Mouse (Mus musculus) thymus, adult 2 months (tissue): ENCODE measurements around the gene Fbxo31. TPM values are rescaled to one million over a fixed set of nuclear protein-coding genes. Genes with fewer than 3 reads are reported as not detected.

ENCODE experiments used
- DNase-seq: peaks from one replicate; pipeline ENCODE4 v3.0.0; 2021
- H3K27ac ChIP-seq: fragments of 200-500 bp; 2 replicates; pipeline ENCODE4 v1.5.1; 2012; ENCODE audit warnings: low read length, control low read depth; ENCODE audit not compliant: control insufficient read depth, insufficient read depth
- H3K27me3 ChIP-seq: fragments of 200-500 bp; 2 replicates; pipeline ENCODE4 v1.6.1; 2012; ENCODE audit warnings: mild to moderate bottlenecking, low read length, moderate library complexity, mixed read lengths; ENCODE audit not compliant: control insufficient read depth, insufficient read depth
- H3K36me3 ChIP-seq: fragments of 200-500 bp; 2 replicates; pipeline ENCODE4 v1.6.1; 2012; ENCODE audit warnings: mild to moderate bottlenecking, low read length, moderate library complexity; ENCODE audit not compliant: control insufficient read depth, insufficient read depth
- H3K4me1 ChIP-seq: fragments of 200-500 bp; replicated peaks from 2 replicates; pipeline ENCODE4 v1.6.1; 2012; ENCODE audit warnings: low read length; ENCODE audit not compliant: control insufficient read depth, insufficient read depth
- H3K4me3 ChIP-seq: fragments of 200-500 bp; 2 replicates; pipeline ENCODE4 v1.5.1; 2012; ENCODE audit warnings: mild to moderate bottlenecking, low read length, control low read depth, moderate library complexity; ENCODE audit not compliant: control insufficient read depth, insufficient read depth
- CTCF ChIP-seq: fragments of 200-500 bp; IDR thresholded peaks from 2 replicates; pipeline ENCODE4 v1.5.1; 2012; ENCODE audit warnings: mild to moderate bottlenecking, control low read depth, low read length, moderate library complexity, borderline replicate concordance; ENCODE audit not compliant: control insufficient read depth, poor library complexity, insufficient read depth; ENCODE audit errors: extremely low read depth
- POLR2A ChIP-seq: fragments of 200-500 bp; IDR thresholded peaks from 2 replicates; pipeline ENCODE4 v1.6.1; 2012; ENCODE audit warnings: mild to moderate bottlenecking, low read length, control low read depth, moderate library complexity; ENCODE audit not compliant: control insufficient read depth, poor library complexity, insufficient read depth; ENCODE audit errors: extremely low read depth
- WGBS: fragments of 180-500 bp; shearing (Covaris S2); methylation state at CpG from one replicate; pipeline ENCODE4 v1.1.7; 2018; 5-methylcytosine and 5-hydroxymethylcytosine counted together
- polyA plus RNA-seq: library from polyadenylated mRNA; depleted of rRNA; stranded (reverse); fragments of >200 nt; gene quantifications from 2 replicates; pipeline ENCODE4 v1.2.3, GENCODE M21; 2012

The Fbxo31 gene
- polyA plus RNA-seq, 1 experiment, result 39.8 TPM

DNA sequence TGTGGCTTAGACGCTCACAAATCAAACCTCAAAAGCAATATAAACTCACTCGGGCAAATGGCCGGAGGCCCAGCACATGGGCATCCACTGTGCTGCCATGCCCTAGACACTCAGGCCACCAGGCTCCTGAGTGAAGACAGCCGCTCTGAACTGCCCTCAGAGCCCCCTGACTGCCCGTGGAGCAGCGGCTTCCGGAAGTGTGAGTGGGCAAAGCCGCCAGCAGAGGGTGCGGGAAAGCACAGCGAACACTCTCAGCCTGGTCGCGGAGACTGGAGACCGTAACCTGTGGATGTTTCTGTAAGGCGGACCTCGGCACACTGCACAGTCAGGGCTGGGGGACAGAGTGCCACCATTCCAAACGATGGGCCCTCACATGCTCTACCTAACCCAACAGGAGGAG, 20.1 kb downstream of the Fbxo31 start:
- TF ChIP-seq POLR2A, result no peak
- TF ChIP-seq CTCF, result no peak
- Histone ChIP-seq H3K4me1 (no peaks in the 10 kb centered on the region), H3K36me3 (no peaks in the 10 kb centered on the region; the same call in 1 of the 2 replicates), H3K27ac (no peak overlapping the region), H3K27me3 (no peaks in the 10 kb centered on the region), H3K4me3 (no peak overlapping the region)
- DNase-seq, result no peak
- WGBS, result 94% methylated on average over 16 of the region's 16 CpGs

DNA sequence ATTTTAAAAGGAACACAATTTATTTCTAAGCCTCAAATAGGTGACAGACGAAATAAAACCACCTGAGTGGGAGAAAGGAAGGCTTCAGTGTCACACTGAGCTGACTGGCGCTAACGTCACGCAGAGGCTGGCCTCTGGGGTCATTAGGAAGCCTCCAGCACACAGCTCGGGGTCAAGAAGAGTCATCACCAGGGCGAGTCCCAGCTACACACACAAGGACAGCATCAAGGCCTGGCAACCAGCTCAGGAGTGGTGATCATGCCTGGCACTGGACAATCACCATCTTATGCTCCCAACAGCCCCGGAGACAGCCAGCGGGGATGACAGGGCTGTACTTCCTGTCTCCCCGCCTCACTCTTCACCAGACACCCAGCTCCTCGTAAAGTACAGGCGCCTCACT, 20.9 kb downstream of the Fbxo31 start:
- Histone ChIP-seq H3K4me1 (no peaks in the 10 kb centered on the region), H3K36me3 (no peaks in the 10 kb centered on the region; the same call in 1 of the 2 replicates), H3K27me3 (no peaks in the 10 kb centered on the region), H3K27ac (no peak overlapping the region), H3K4me3 (no peak overlapping the region)
- WGBS, result 97% methylated on average over 11 of the region's 11 CpGs
- TF ChIP-seq POLR2A (no peak), CTCF (no peak)
- DNase-seq, result no peak

DNA sequence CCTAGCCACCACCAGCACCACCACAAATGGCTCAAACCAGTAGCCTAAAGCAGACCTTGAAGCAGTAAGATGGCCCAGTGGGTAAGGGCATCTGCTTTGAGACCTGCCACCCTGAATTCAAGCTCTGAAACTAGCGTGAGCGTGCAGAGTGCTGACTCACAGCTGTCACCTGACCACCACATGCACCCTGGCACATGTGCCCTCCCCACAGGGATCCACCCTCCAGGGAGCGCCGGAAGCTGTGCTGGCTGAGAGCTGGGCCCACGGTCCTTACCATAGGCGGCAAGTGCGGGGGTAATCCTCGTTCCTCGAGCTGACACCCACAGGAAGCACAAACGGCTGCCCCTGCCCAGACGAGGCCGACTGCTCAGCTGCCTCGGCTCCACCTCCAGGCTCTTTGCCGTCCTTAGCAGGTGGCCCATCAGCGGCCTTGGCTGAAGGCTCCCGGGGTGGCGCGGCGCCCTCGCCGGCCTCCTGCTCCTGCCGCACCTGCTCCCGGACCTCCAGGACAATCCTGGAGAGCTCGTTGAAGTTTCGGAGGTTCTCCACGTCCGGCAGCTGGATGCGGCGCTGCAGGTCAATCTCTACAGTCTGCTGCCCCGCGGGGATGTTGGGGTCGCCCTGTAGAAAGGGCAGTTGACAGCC, 24.7 kb downstream of the Fbxo31 start:
- no peak for DNase-seq
- no peak overlapping the region for H3K27ac ChIP-seq
- no peak overlapping the region for H3K4me3 ChIP-seq
- no peaks in the 10 kb centered on the region for H3K4me1 ChIP-seq
- 96% methylated on average over 32 of the region's 32 CpGs for WGBS
- H3K36me3 ChIP-seq, result peaks cover 6% of the 10 kb centered on the region
- TF ChIP-seq POLR2A (no peak), CTCF (no peak)
- H3K27me3 ChIP-seq, result no peaks in the 10 kb centered on the region

DNA sequence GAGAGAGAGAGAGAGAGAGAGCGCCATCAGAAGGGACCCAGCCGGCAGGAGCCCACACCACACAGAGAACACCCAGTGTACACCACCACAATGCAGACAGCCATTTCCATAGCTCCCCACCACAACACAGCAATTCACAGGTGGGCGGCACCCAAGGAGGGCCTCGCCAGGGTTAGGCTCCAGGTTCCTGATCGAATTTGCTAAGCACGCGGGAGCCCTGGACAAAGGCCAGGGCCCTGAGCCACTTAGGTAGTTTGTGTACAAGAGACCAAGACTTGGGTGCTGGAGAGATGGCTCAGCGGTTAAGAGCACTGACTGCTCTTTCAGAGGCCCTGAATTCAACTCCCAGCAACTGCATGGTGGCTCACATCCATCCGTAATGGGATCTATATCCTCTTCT, 26.1 kb downstream of the Fbxo31 start:
- Histone ChIP-seq H3K4me3 (no peak overlapping the region), H3K36me3 (peaks cover 6% of the 10 kb centered on the region), H3K27ac (no peak overlapping the region), H3K4me1 (no peaks in the 10 kb centered on the region), H3K27me3 (no peaks in the 10 kb centered on the region)
- no peak for DNase-seq
- TF ChIP-seq POLR2A, result no peak
- no peak for TF ChIP-seq CTCF
- WGBS, result 88% methylated on average over 8 of the region's 9 CpGs

DNA sequence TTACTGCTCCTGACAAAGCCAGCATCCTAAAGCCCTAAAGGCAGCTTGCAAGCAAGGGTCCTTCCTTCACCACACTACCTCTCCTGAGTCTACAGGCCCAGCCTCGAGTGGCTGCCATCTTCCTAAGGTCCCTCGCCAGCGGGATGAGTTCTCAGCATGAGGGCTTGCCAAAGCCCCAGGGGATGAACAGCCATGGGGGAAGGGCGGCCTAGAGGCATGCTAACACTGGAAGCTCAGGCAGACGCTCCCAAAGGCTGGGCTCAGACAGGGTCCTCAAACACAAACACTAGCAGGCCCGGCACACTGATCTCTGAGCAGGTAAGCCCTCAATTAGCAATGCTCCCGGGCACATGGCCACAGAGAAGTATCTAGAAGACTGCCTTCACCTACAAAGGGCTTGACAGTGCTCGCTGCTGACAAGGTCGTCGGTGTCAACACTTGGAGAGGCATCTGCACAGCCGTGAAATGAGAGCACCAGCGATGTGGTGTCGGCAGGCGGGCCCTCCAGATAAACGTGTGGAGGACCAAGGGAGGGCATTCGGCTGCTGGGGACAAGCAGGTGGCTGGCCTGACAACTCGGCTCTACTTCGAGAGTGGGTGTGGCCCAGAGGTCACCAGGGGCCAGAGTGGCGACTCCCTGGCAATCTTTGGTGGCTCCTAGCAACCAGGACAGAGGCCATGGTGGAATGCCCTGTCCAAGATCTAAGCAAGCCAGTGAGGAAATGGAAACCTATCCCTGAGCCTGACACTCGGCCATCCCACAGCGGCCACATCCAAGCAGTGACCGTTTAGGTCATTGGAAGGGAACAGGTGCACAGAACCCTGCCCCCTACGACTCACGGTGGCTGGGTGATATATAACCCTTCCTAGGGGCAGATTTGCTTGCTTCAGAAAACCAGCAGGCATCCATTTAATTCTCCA, 27.3 kb downstream of the Fbxo31 start:
- WGBS, result 94% methylated on average over 24 of the region's 24 CpGs
- no peaks in the 10 kb centered on the region for H3K4me1 ChIP-seq
- DNase-seq, result no peak
- H3K27me3 ChIP-seq, result no peaks in the 10 kb centered on the region
- H3K36me3 ChIP-seq, result peaks cover 6% of the 10 kb centered on the region
- H3K4me3 ChIP-seq, result no peak overlapping the region
- H3K27ac ChIP-seq, result no peak overlapping the region
- no peak for TF ChIP-seq CTCF
- no peak for TF ChIP-seq POLR2A

DNA sequence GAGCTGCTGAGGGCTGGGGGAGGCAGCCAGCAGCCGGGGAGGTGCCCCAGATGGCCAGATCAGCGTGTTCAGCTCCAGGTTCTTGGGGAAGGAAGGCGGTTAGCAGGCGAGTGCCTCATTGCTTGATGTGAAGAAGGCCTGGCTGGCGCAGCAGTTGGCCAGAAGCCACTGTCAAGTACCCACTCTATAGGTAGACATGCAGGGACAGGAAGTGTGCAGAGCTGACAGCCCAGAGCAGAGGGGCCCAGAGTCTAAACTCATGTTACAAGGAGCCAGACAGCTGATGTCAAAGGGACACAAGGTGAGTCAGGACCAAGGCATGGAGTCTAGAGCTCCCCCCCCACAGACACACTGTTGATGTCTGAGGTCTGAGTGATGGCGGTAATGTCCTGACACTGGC, 28.6 kb downstream of the Fbxo31 start:
- H3K27ac ChIP-seq, result no peak overlapping the region
- no peaks in the 10 kb centered on the region for H3K27me3 ChIP-seq
- no peak overlapping the region for H3K4me3 ChIP-seq
- H3K36me3 ChIP-seq, result peaks cover 6% of the 10 kb centered on the region
- no peak for DNase-seq
- H3K4me1 ChIP-seq, result no peaks in the 10 kb centered on the region
- TF ChIP-seq CTCF (no peak), POLR2A (no peak)
- WGBS, result 93% methylated on average over 6 of the region's 6 CpGs
